Mouse (Mus musculus) embryo, embryonic 11 days (tissue): ENCODE measurements at regions not wholly inside any gene's neighbourhood (a gene's known extent, or its start where the extent isn't known, plus 50 kb on each side); places are given as distances from the start of the nearest gene placed in this dataset.

Experiments
- DNase-seq: peaks from one replicate; pipeline ENCODE4 v3.0.0-alpha.2; 2015

DNA sequence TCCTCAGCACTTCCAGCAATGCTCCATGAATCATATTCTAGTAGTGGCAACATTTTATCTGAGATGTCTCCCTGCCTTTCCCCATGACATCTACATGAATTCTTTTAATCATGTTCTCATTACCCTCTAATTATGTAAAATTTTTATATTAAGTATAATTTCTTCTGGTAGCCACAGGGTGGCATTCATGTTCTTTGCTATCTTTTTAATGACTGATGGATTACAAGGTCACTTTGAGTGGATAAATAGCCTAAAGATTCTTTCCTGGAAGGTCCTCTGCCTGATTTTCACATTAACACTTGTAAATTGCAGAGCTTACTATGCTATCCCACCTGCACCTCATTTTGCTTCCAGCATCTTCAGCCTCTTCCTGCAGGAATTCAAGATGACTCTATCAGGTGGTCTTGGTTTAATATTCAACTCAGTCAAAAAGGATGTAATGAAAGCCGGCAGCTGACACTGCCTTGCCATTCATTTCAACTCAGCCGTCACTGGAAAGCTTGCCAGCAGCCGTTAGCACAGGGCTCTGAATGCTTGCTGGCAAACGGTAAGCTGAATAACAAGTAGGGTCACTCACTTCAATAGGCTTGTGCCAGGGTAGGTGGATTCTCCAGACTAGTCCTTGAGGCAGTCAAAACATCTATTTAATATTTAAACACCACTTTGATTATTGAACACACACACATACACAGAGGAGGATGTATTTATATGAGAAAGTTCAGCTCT lies 97.0 kb upstream of the Fshr start:
- DNase-seq, result no peak

- no peak for DNase-seq
Observed at GRCm38 (mm10) chr17:89281321-89281720, 80.8 kb upstream of the Fshr start.

- DNase-seq, result no peak
Observed at GRCm38 (mm10) chr17:89272141-89272540, 71.7 kb upstream of the Fshr start.

GRCm38 (mm10) chr17:89255687-89256086 lies 55.2 kb upstream of the Fshr start:
- no peak for DNase-seq

DNA sequence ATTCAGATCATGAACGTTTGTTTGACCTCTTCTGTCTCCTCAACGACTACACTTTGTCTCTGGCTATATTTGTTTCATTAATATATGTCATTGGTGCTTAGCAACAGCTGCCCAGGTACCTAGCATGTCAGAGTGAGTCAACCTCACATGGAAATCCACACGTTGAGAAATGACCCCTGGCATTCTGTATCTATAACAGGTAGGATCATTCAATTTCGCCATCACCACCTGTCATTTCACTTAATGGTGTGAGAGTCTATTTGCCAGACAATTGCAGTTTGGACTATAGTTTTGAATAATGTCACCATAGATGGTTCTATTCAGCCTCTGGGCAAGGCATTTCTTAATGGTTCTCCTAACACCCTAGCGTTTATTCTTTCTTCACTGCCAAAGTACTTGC lies 50.3 kb upstream of the Fshr start:
- DNase-seq, result no peak
